Mouse (Mus musculus): ENCODE data around the gene Olfr911-ps1. TPM values are rescaled to one million over a fixed set of nuclear protein-coding genes. Genes with fewer than 3 reads are reported as not detected.

Olfr911-ps1 gene
- polyA plus RNA-seq (2015; fragmentation: Nextera tagmentation; extraction: Ambion mirVana): not detected in 2 replicates

- no peaks in the 10 kb centered on the region for H3K9me3 ChIP-seq
- H3K27ac ChIP-seq: no peak within 1 kb of the TSS
- H3K4me2 ChIP-seq (replicated peaks): no peak within 1 kb of the TSS
- WGBS: 70% methylated on average over 1 of the region's 1 CpGs
- no peaks in the 10 kb centered on the region for H3K36me3 ChIP-seq
- H3K4me1 ChIP-seq: no peaks in the 10 kb centered on the region
- H3K4me3 ChIP-seq: no peak within 1 kb of the TSS
- no peak for ATAC-seq (ENCODE audit: low FRiP score, low read depth)
- no peaks in the 10 kb centered on the region for H3K27me3 ChIP-seq
- no peak within 1 kb of the TSS for H3K9ac ChIP-seq
Measured at GRCm38 (mm10) chr9:38521280-38521679, at the start of gene Olfr911-ps1. Olfr911-ps1 (plus strand) TSS chr9:38521580.

- Histone ChIP-seq H3K27me3 (no peaks in the 10 kb centered on the region), H3K4me1 (no peaks in the 10 kb centered on the region), H3K4me3 (no peak within 1 kb of the TSS), H3K9ac (no peak within 1 kb of the TSS), H3K36me3 (no peaks in the 10 kb centered on the region), H3K4me2 (replicated peaks) (no peak within 1 kb of the TSS), H3K9me3 (no peaks in the 10 kb centered on the region; the same call in 1 of the 2 replicates), H3K27ac (no peak within 1 kb of the TSS)
- ATAC-seq (ENCODE audit: low FRiP score, low read depth): no peak
- 89% methylated on average over 3 of the region's 3 CpGs for WGBS
Measured at GRCm38 (mm10) chr9:38486785-38487184, 34.6 kb upstream of the Olfr911-ps1 start, which contains the start of gene Olfr906. Olfr906 (plus strand) TSS chr9:38487085.

GRCm38 (mm10) chr9:38495501-38495900 is 25.9 kb upstream of the Olfr911-ps1 start, which contains the start of gene Olfr907:
Olfr907 (plus strand) TSS chr9:38495801.
- Histone ChIP-seq H3K27me3 (no peaks in the 10 kb centered on the region), H3K36me3 (no peaks in the 10 kb centered on the region), H3K4me1 (no peaks in the 10 kb centered on the region), H3K4me2 (replicated peaks) (no peak within 1 kb of the TSS), H3K9me3 (no peaks in the 10 kb centered on the region), H3K9ac (no peak within 1 kb of the TSS), H3K27ac (no peak within 1 kb of the TSS), H3K4me3 (no peak within 1 kb of the TSS)
- no peak for ATAC-seq (ENCODE audit: low FRiP score, low read depth)
- WGBS: 84% methylated on average over 2 of the region's 2 CpGs

GRCm38 (mm10) chr9:38512353-38512752 is 9.0 kb upstream of the Olfr911-ps1 start:
- Histone ChIP-seq H3K4me1 (no peaks in the 10 kb centered on the region), H3K9me3 (no peaks in the 10 kb centered on the region), H3K36me3 (no peaks in the 10 kb centered on the region), H3K27ac (no peak overlapping the region), H3K4me2 (replicated peaks) (no peak overlapping the region), H3K27me3 (no peaks in the 10 kb centered on the region), H3K4me3 (no peak overlapping the region), H3K9ac (no peak overlapping the region)
- 73% methylated on average over 2 of the region's 2 CpGs for WGBS
- no peak for ATAC-seq (ENCODE audit: low FRiP score, low read depth)

GRCm38 (mm10) chr9:38537549-38537948 is 16.2 kb downstream of the Olfr911-ps1 start, which contains the start of gene Olfr910:
Olfr910 (plus strand) TSS chr9:38537849.
- no peak within 1 kb of the TSS for H3K27ac ChIP-seq
- no peaks in the 10 kb centered on the region for H3K27me3 ChIP-seq
- no peak within 1 kb of the TSS for H3K4me3 ChIP-seq
- WGBS: 89% methylated on average over 2 of the region's 2 CpGs
- H3K9ac ChIP-seq: no peak within 1 kb of the TSS
- ATAC-seq (ENCODE audit: low FRiP score, low read depth): no peak
- H3K4me1 ChIP-seq: no peaks in the 10 kb centered on the region
- H3K9me3 ChIP-seq: no peaks in the 10 kb centered on the region
- H3K4me2 ChIP-seq (replicated peaks): no peak within 1 kb of the TSS
- no peaks in the 10 kb centered on the region for H3K36me3 ChIP-seq

Other genes starting within 250 kb of the Olfr911-ps1 start
- gene Olfr896-ps1, start 230.5 kb upstream of the Olfr911-ps1 start, polyA plus RNA-seq (2015; fragmentation: Nextera tagmentation; extraction: Ambion mirVana): not detected in 2 replicates
- gene Olfr25, start 192.5 kb upstream of the Olfr911-ps1 start, polyA plus RNA-seq (2015; fragmentation: Nextera tagmentation; extraction: Ambion mirVana): not detected in 2 replicates
- gene Olfr898, start 173.2 kb upstream of the Olfr911-ps1 start, polyA plus RNA-seq (2015; fragmentation: Nextera tagmentation; extraction: Ambion mirVana): not detected in 2 replicates
- gene Olfr250, start 154.7 kb upstream of the Olfr911-ps1 start, polyA plus RNA-seq (2015; fragmentation: Nextera tagmentation; extraction: Ambion mirVana): not detected in 2 replicates
- gene Olfr251, start 144.5 kb upstream of the Olfr911-ps1 start, polyA plus RNA-seq (2015; fragmentation: Nextera tagmentation; extraction: Ambion mirVana): not detected in 2 replicates
- gene Olfr147, start 119.9 kb upstream of the Olfr911-ps1 start, polyA plus RNA-seq (2015; fragmentation: Nextera tagmentation; extraction: Ambion mirVana): not detected in 2 replicates
- gene Olfr901, start 92.1 kb upstream of the Olfr911-ps1 start, polyA plus RNA-seq (2015; fragmentation: Nextera tagmentation; extraction: Ambion mirVana): not detected in 2 replicates
- gene Olfr902, start 73.9 kb upstream of the Olfr911-ps1 start, polyA plus RNA-seq (2015; fragmentation: Nextera tagmentation; extraction: Ambion mirVana): not detected in 2 replicates
- gene Olfr904, start 58.4 kb upstream of the Olfr911-ps1 start, polyA plus RNA-seq (2015; fragmentation: Nextera tagmentation; extraction: Ambion mirVana): not detected in 2 replicates
- not detected in 2 replicates for gene Olfr905, start 50.5 kb upstream of the Olfr911-ps1 start, polyA plus RNA-seq (2015; fragmentation: Nextera tagmentation; extraction: Ambion mirVana)
- gene Olfr906, start 34.5 kb upstream of the Olfr911-ps1 start, polyA plus RNA-seq (2015; fragmentation: Nextera tagmentation; extraction: Ambion mirVana): not detected in 2 replicates
- gene Olfr907, start 25.8 kb upstream of the Olfr911-ps1 start, polyA plus RNA-seq (2015; fragmentation: Nextera tagmentation; extraction: Ambion mirVana): not detected in 2 replicates
- gene Olfr910, start 16.3 kb downstream of the Olfr911-ps1 start, polyA plus RNA-seq (2015; fragmentation: Nextera tagmentation; extraction: Ambion mirVana): not detected in 2 replicates
- gene Olfr912, start 58.6 kb downstream of the Olfr911-ps1 start, polyA plus RNA-seq (2015; fragmentation: Nextera tagmentation; extraction: Ambion mirVana): not detected in 2 replicates
- gene Olfr913, start 71.2 kb downstream of the Olfr911-ps1 start, polyA plus RNA-seq (2015; fragmentation: Nextera tagmentation; extraction: Ambion mirVana): not detected in 2 replicates
- gene Olfr914, start 83.5 kb downstream of the Olfr911-ps1 start, polyA plus RNA-seq (2015; fragmentation: Nextera tagmentation; extraction: Ambion mirVana): not detected in 2 replicates
- gene Olfr916, start 138.3 kb downstream of the Olfr911-ps1 start, polyA plus RNA-seq (2015; fragmentation: Nextera tagmentation; extraction: Ambion mirVana): not detected in 2 replicates
- gene Olfr917, start 144.3 kb downstream of the Olfr911-ps1 start, polyA plus RNA-seq (2015; fragmentation: Nextera tagmentation; extraction: Ambion mirVana): not detected in 2 replicates
- not detected in 2 replicates for gene Olfr918, start 153.0 kb downstream of the Olfr911-ps1 start, polyA plus RNA-seq (2015; fragmentation: Nextera tagmentation; extraction: Ambion mirVana)
- not detected in 2 replicates for gene Olfr919, start 182.1 kb downstream of the Olfr911-ps1 start, polyA plus RNA-seq (2015; fragmentation: Nextera tagmentation; extraction: Ambion mirVana)
- 20.8 and 21.4 TPM in 2 replicates for gene Vwa5a, start 196.7 kb downstream of the Olfr911-ps1 start, polyA plus RNA-seq (2015; fragmentation: Nextera tagmentation; extraction: Ambion mirVana)
- gene Olfr920, start 230.7 kb downstream of the Olfr911-ps1 start, polyA plus RNA-seq (2015; fragmentation: Nextera tagmentation; extraction: Ambion mirVana): 0.03 TPM in 2 replicates

Measured in limb, embryonic 13.5 days (tissue).